Mouse (Mus musculus): ENCODE data around the gene Hip1. TPM values are rescaled to one million over a fixed set of nuclear protein-coding genes. Genes with fewer than 3 reads are reported as not detected.

The Hip1 gene
- total and polyA plus RNA-seq, 2 experiments from 2014 or later = 9.8 to 41.0 TPM

- Histone ChIP-seq H3K4me2 (ENCODE audit: low read depth, low read length) (no peak overlapping the region), H3K9ac (replicated peaks; ENCODE audit: low read depth, low read length) (no peak overlapping the region), H3K9me3 (replicated peaks; ENCODE audit: control insufficient read depth, low read length) (no peaks in the 10 kb centered on the region), H3K4me1 (ENCODE audit: control insufficient read depth, insufficient read depth) (no peaks in the 10 kb centered on the region), H3K4me3 (ENCODE audit: low read depth, low read length) (no peak overlapping the region), H3K27ac (ENCODE audit: low read depth) (no peak overlapping the region), H3K36me3 (replicated peaks; ENCODE audit: control insufficient read depth, insufficient read depth, low read length) (no peaks in the 10 kb centered on the region), H3K27me3 (ENCODE audit: control insufficient read depth, insufficient read depth, low read length) (no peaks in the 10 kb centered on the region)
- TF ChIP-seq CTCF (IDR thresholded peaks at IDR 0.05; ENCODE audit: low read depth) (no peak), EP300 (IDR thresholded peaks at IDR 0.05; ENCODE audit: low read depth) (no peak)
- DNase-seq (ENCODE audit: low spot score) = no peak
- ATAC-seq (ENCODE audit: insufficient read depth, low read depth) = no peak
- WGBS = 77% methylated on average over 10 of the region's 10 CpGs
These were observed 34.4 kb upstream of the Hip1 start for GRCm38 (mm10) chr5:135579331-135579751.

DNA sequence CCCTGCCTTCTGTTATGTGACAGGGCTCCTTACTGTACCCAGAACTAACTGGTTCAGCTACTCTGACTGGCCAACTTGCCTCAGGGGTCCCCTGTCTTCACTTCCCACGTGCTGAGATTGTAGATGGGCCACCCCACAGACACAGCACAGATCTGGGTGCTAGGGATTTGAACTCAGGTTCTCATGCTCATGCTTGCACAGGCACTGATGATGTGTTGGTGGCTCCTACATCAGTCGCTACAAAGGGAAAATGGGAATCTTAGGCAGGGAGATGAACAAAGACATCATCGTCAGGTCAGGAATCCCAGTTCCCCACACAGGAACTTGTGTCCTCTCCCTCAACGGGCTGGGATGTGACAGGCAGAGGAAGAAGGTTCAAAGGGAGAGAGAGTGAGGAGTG, 31.1 kb upstream of the Hip1 start:
- DNase-seq (ENCODE audit: low spot score) (no peak), ATAC-seq (ENCODE audit: insufficient read depth, low read depth) (no peak)
- no peak overlapping the region for H3K9ac ChIP-seq (replicated peaks; ENCODE audit: low read depth, low read length)
- WGBS = 63% methylated on average over 4 of the region's 4 CpGs
- no peaks in the 10 kb centered on the region for H3K9me3 ChIP-seq (replicated peaks; ENCODE audit: control insufficient read depth, low read length)
- H3K36me3 ChIP-seq (replicated peaks; ENCODE audit: control insufficient read depth, insufficient read depth, low read length) = no peaks in the 10 kb centered on the region
- no peak overlapping the region for H3K4me2 ChIP-seq (ENCODE audit: low read depth, low read length)
- H3K27ac ChIP-seq (ENCODE audit: low read depth) = no peak overlapping the region
- no peaks in the 10 kb centered on the region for H3K27me3 ChIP-seq (ENCODE audit: control insufficient read depth, insufficient read depth, low read length)
- TF ChIP-seq EP300 (IDR thresholded peaks at IDR 0.05; ENCODE audit: low read depth) = no peak
- no peak for TF ChIP-seq CTCF (IDR thresholded peaks at IDR 0.05; ENCODE audit: low read depth)
- no peak overlapping the region for H3K4me3 ChIP-seq (ENCODE audit: low read depth, low read length)
- no peaks in the 10 kb centered on the region for H3K4me1 ChIP-seq (ENCODE audit: control insufficient read depth, insufficient read depth)

GRCm38 (mm10) chr5:135573006-135573405, 28.1 kb upstream of the Hip1 start, which contains the start of gene Ccl24:
Gene Ccl24 (minus strand): TSS chr5:135573049.
- Histone ChIP-seq H3K4me2 (ENCODE audit: low read depth, low read length) (no peak within 1 kb of the TSS), H3K4me1 (ENCODE audit: control insufficient read depth, insufficient read depth) (no peaks in the 10 kb centered on the region), H3K9ac (replicated peaks; ENCODE audit: low read depth, low read length) (no peak within 1 kb of the TSS), H3K27ac (ENCODE audit: low read depth) (no peak within 1 kb of the TSS), H3K36me3 (replicated peaks; ENCODE audit: control insufficient read depth, insufficient read depth, low read length) (no peaks in the 10 kb centered on the region), H3K4me3 (ENCODE audit: low read depth, low read length) (no peak within 1 kb of the TSS), H3K27me3 (ENCODE audit: control insufficient read depth, insufficient read depth, low read length) (no peaks in the 10 kb centered on the region), H3K9me3 (replicated peaks; ENCODE audit: control insufficient read depth, low read length) (no peaks in the 10 kb centered on the region)
- no peak for TF ChIP-seq EP300 (IDR thresholded peaks at IDR 0.05; ENCODE audit: low read depth)
- no peak for TF ChIP-seq CTCF (IDR thresholded peaks at IDR 0.05; ENCODE audit: low read depth)
- whole genome bisulfite sequencing = 77% methylated on average over 6 of the region's 6 CpGs
- no peak for DNase-seq (ENCODE audit: low spot score)
- ATAC-seq (ENCODE audit: insufficient read depth, low read depth) = no peak

GRCm38 (mm10) chr5:135568698-135569097, 23.8 kb upstream of the Hip1 start:
- no peak for TF ChIP-seq CTCF (IDR thresholded peaks at IDR 0.05; ENCODE audit: low read depth)
- no peak for TF ChIP-seq EP300 (IDR thresholded peaks at IDR 0.05; ENCODE audit: low read depth)
- H3K27ac ChIP-seq (ENCODE audit: low read depth) = no peak overlapping the region
- H3K9me3 ChIP-seq (replicated peaks; ENCODE audit: control insufficient read depth, low read length) = no peaks in the 10 kb centered on the region
- H3K4me1 ChIP-seq (ENCODE audit: control insufficient read depth, insufficient read depth) = no peaks in the 10 kb centered on the region
- no peak overlapping the region for H3K4me3 ChIP-seq (ENCODE audit: low read depth, low read length)
- DNase-seq (ENCODE audit: low spot score) (no peak), ATAC-seq (ENCODE audit: insufficient read depth, low read depth) (no peak)
- H3K27me3 ChIP-seq (ENCODE audit: control insufficient read depth, insufficient read depth, low read length) = no peaks in the 10 kb centered on the region
- no peaks in the 10 kb centered on the region for H3K36me3 ChIP-seq (replicated peaks; ENCODE audit: control insufficient read depth, insufficient read depth, low read length)
- 63% methylated on average over 6 of the region's 6 CpGs for WGBS
- H3K4me2 ChIP-seq (ENCODE audit: low read depth, low read length) = no peak overlapping the region
- no peak overlapping the region for H3K9ac ChIP-seq (replicated peaks; ENCODE audit: low read depth, low read length)

- H3K4me2 ChIP-seq (ENCODE audit: low read depth, low read length) = no peak overlapping the region
- DNase-seq (ENCODE audit: low spot score) (no peak), ATAC-seq (ENCODE audit: insufficient read depth, low read depth) (no peak)
- H3K4me1 ChIP-seq (ENCODE audit: control insufficient read depth, insufficient read depth) = no peaks in the 10 kb centered on the region
- no peaks in the 10 kb centered on the region for H3K27me3 ChIP-seq (ENCODE audit: control insufficient read depth, insufficient read depth, low read length)
- no peaks in the 10 kb centered on the region for H3K36me3 ChIP-seq (replicated peaks; ENCODE audit: control insufficient read depth, insufficient read depth, low read length)
- 65% methylated on average over 6 of the region's 6 CpGs for WGBS
- H3K27ac ChIP-seq (ENCODE audit: low read depth) = no peak overlapping the region
- H3K4me3 ChIP-seq (ENCODE audit: low read depth, low read length) = no peak overlapping the region
- H3K9ac ChIP-seq (replicated peaks; ENCODE audit: low read depth, low read length) = no peak overlapping the region
- TF ChIP-seq EP300 (IDR thresholded peaks at IDR 0.05; ENCODE audit: low read depth) (no peak), CTCF (IDR thresholded peaks at IDR 0.05; ENCODE audit: low read depth) (no peak)
- H3K9me3 ChIP-seq (replicated peaks; ENCODE audit: control insufficient read depth, low read length) = no peaks in the 10 kb centered on the region
These were observed 22.8 kb upstream of the Hip1 start for GRCm38 (mm10) chr5:135567556-135568265.

- ATAC-seq (ENCODE audit: insufficient read depth, low read depth) (no peak), DNase-seq (ENCODE audit: low spot score) (no peak)
- Histone ChIP-seq H3K4me2 (ENCODE audit: low read depth, low read length) (no peak within 1 kb of the TSS), H3K9ac (replicated peaks; ENCODE audit: low read depth, low read length) (no peak within 1 kb of the TSS), H3K4me3 (ENCODE audit: low read depth, low read length) (no peak within 1 kb of the TSS), H3K27ac (ENCODE audit: low read depth) (no peak within 1 kb of the TSS), H3K36me3 (replicated peaks; ENCODE audit: control insufficient read depth, insufficient read depth, low read length) (no peaks in the 10 kb centered on the region), H3K27me3 (ENCODE audit: control insufficient read depth, insufficient read depth, low read length) (no peaks in the 10 kb centered on the region), H3K4me1 (ENCODE audit: control insufficient read depth, insufficient read depth) (no peaks in the 10 kb centered on the region), H3K9me3 (replicated peaks; ENCODE audit: control insufficient read depth, low read length) (no peaks in the 10 kb centered on the region)
- WGBS = 69% methylated on average over 3 of the region's 3 CpGs
- no peak for TF ChIP-seq EP300 (IDR thresholded peaks at IDR 0.05; ENCODE audit: low read depth)
- no peak for TF ChIP-seq CTCF (IDR thresholded peaks at IDR 0.05; ENCODE audit: low read depth)
These were observed 18.5 kb upstream of the Hip1 start, which contains the start of gene Ccl26 for GRCm38 (mm10) chr5:135563469-135563868. Gene Ccl26 (minus strand): TSS chr5:135563569.

All from heart, postnatal 0 days (tissue).